Mouse (Mus musculus): ENCODE results near the gene Pid1. TPM values are rescaled to one million over a fixed set of nuclear protein-coding genes. Genes with fewer than 3 reads are reported as not detected.

Pid1 gene
- polyA plus RNA-seq, 1 experiment from 2014 or later: 26.0 TPM

DNA sequence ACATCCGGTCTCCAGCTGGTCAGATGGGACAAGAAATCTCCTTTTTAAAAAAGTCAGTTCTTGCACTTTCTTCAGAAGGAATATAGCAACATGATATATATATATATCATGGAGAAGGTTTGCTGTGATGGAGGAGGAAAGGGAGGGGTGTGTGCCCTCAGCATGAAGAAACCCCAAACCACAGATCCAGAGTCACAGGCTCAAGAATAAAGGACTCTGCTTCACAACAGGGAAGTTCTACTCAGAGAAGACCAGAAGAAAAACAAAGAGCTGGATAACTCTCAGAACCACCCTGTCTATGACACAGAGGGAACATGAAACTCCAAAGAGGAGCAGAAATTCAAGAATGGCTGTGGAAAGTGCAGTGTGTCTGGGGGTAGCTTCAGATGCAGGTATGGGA, 113.2 kb downstream of the Pid1 start:
- 89% methylated on average over 1 of the region's 1 CpGs for WGBS
- ATAC-seq (replicated peaks; ENCODE audit: insufficient number of reproducible peaks, low FRiP score, low TSS enrichment, low read depth): no peak
- no peak for DNase-seq (ENCODE audit: low spot score)

DNA sequence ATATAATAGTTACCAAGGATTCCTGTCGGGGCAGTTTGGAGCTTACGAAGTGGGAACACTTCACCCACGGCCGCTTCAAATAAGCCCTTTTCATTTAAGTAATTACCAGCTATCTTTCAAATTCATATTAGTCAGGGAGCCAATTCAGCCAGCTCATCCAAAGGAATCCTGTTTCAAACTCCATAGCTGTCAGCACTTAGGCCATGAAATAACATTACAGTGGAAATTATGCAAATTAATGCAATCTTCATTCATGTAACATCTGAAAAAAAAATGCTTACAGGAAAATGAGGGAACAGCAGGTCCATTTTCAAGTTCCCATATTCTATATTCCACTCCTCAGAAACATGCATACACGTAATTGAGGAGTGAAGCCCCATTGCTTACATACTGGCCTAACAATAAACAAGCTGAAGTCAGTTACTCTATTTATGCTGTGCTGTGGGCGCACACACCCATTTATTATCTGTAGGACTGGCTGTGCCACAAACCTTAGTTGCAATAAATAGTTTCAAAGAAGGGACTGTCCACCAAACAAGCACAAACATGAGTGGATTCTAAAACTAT, 114.1 kb downstream of the Pid1 start:
- H3K4me2 ChIP-seq (ENCODE audit: low read depth, low read length): no peak overlapping the region
- H3K36me3 ChIP-seq (replicated peaks; ENCODE audit: control insufficient read depth, insufficient read depth, low read depth, low read length): no peaks in the 10 kb centered on the region
- H3K27ac ChIP-seq (replicated peaks; ENCODE audit: low read depth, low read length): no peak overlapping the region
- DNase-seq (ENCODE audit: low spot score) (no peak), ATAC-seq (replicated peaks; ENCODE audit: insufficient number of reproducible peaks, low FRiP score, low TSS enrichment, low read depth) (no peak)
- 79% methylated on average over 6 of the region's 6 CpGs for WGBS
- H3K4me3 ChIP-seq (ENCODE audit: low read depth, low read length): no peak overlapping the region
- H3K4me1 ChIP-seq (ENCODE audit: control insufficient read depth, insufficient read depth, low read length): no peaks in the 10 kb centered on the region
- no peaks in the 10 kb centered on the region for H3K27me3 ChIP-seq (ENCODE audit: control insufficient read depth, insufficient read depth, low read length)
- H3K9me3 ChIP-seq (replicated peaks; ENCODE audit: control insufficient read depth, low read length): no peaks in the 10 kb centered on the region
- H3K9ac ChIP-seq (replicated peaks; ENCODE audit: low read length): no peak overlapping the region

More for the DNA sequence above, 113.2 kb downstream of the Pid1 start:
- no peaks in the 10 kb centered on the region for H3K27me3 ChIP-seq (ENCODE audit: control insufficient read depth, insufficient read depth, low read length)
- H3K4me2 ChIP-seq (ENCODE audit: low read depth, low read length): no peak overlapping the region
- H3K4me1 ChIP-seq (ENCODE audit: control insufficient read depth, insufficient read depth, low read length): no peaks in the 10 kb centered on the region
- no peaks in the 10 kb centered on the region for H3K36me3 ChIP-seq (replicated peaks; ENCODE audit: control insufficient read depth, insufficient read depth, low read depth, low read length)
- no peak overlapping the region for H3K27ac ChIP-seq (replicated peaks; ENCODE audit: low read depth, low read length)
- no peak overlapping the region for H3K9ac ChIP-seq (replicated peaks; ENCODE audit: low read length)
- no peak overlapping the region for H3K4me3 ChIP-seq (ENCODE audit: low read depth, low read length)
- H3K9me3 ChIP-seq (replicated peaks; ENCODE audit: control insufficient read depth, low read length): no peaks in the 10 kb centered on the region

DNA sequence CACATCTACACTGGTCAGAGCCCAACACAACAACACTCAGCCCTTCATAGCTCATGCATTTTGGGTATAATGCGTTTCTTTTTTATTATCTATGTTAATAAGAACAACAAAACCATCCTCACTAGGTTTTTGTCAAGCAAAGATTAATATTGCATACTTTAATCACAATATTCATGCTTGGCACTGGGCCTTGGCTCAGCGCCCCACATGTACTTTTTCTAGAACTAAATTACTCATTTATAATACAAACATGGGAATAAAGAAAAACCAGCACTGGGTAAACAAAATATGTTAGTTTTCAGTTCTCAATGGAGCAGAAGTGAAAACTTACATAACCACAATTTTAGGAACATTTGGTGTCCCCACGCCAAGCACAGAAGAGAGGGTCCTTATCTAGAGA, 116.9 kb downstream of the Pid1 start:
- no peak overlapping the region for H3K4me3 ChIP-seq (ENCODE audit: low read depth, low read length)
- WGBS: 87% methylated on average over 3 of the region's 3 CpGs
- no peaks in the 10 kb centered on the region for H3K27me3 ChIP-seq (ENCODE audit: control insufficient read depth, insufficient read depth, low read length)
- no peaks in the 10 kb centered on the region for H3K36me3 ChIP-seq (replicated peaks; ENCODE audit: control insufficient read depth, insufficient read depth, low read depth, low read length)
- no peak for DNase-seq (ENCODE audit: low spot score)
- H3K9me3 ChIP-seq (replicated peaks; ENCODE audit: control insufficient read depth, low read length): no peaks in the 10 kb centered on the region
- no peaks in the 10 kb centered on the region for H3K4me1 ChIP-seq (ENCODE audit: control insufficient read depth, insufficient read depth, low read length)
- H3K9ac ChIP-seq (replicated peaks; ENCODE audit: low read length): no peak overlapping the region
- no peak for ATAC-seq (replicated peaks; ENCODE audit: insufficient number of reproducible peaks, low FRiP score, low TSS enrichment, low read depth)
- H3K27ac ChIP-seq (replicated peaks; ENCODE audit: low read depth, low read length): no peak overlapping the region
- H3K4me2 ChIP-seq (ENCODE audit: low read depth, low read length): no peak overlapping the region

DNA sequence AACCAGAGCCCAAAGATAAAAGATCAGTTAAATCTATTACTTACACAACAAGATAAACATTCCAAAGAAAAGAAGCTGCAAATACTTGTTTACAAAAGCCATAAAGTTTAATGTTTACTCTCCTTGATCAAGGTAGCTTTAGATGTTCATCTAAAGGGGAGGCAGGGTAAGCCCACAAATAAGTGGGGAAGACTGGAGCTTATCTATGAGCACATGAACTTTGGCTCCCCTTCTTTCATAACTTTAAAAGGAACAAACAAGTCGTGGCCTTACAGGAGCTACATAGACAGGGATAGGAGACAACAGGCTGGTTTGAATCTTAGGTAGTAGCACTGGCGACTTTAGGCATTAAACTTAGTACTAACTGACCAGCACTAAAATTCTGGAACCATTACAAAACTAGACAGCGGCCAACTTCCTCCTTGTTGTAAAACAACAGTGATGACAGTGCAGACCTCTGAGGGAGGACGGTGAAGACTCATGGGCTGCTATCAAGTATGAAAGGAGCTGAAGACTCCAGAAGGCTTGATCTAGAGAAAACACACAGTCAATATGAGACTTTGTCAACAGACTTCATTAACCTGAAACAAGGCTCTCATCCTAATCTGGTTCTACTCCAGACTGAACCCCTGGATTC, 122.7 kb downstream of the Pid1 start:
- H3K9ac ChIP-seq (replicated peaks; ENCODE audit: low read length): no peak overlapping the region
- H3K4me3 ChIP-seq (ENCODE audit: low read depth, low read length): no peak overlapping the region
- H3K9me3 ChIP-seq (replicated peaks; ENCODE audit: control insufficient read depth, low read length): no peaks in the 10 kb centered on the region
- WGBS: 91% methylated on average over 4 of the region's 4 CpGs
- H3K36me3 ChIP-seq (replicated peaks; ENCODE audit: control insufficient read depth, insufficient read depth, low read depth, low read length): no peaks in the 10 kb centered on the region
- ATAC-seq (replicated peaks; ENCODE audit: insufficient number of reproducible peaks, low FRiP score, low TSS enrichment, low read depth) (no peak), DNase-seq (ENCODE audit: low spot score) (no peak)
- H3K4me1 ChIP-seq (ENCODE audit: control insufficient read depth, insufficient read depth, low read length): no peaks in the 10 kb centered on the region
- no peak overlapping the region for H3K4me2 ChIP-seq (ENCODE audit: low read depth, low read length)
- H3K27me3 ChIP-seq (ENCODE audit: control insufficient read depth, insufficient read depth, low read length): no peaks in the 10 kb centered on the region
- H3K27ac ChIP-seq (replicated peaks; ENCODE audit: low read depth, low read length): no peak overlapping the region

DNA sequence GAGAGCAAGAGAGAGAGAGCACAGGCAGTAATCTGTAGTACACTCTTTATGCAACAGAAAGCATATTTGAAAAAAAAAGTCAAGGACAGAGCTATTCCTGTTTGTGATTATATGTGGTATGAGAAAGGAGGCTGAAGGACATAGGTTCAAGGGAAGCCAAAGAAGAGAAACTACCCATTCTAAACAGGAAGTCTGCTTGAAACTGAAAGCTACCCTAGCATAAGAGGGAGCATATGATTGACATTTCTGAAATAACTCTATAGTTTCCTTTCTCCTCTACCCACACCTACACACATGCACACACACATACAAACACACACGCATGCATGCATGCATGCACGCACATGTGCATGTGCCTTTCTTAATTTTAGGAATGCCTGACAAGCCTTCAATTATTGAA, 123.8 kb downstream of the Pid1 start:
- DNase-seq (ENCODE audit: low spot score) (no peak), ATAC-seq (replicated peaks; ENCODE audit: insufficient number of reproducible peaks, low FRiP score, low TSS enrichment, low read depth) (no peak)
- no peaks in the 10 kb centered on the region for H3K27me3 ChIP-seq (ENCODE audit: control insufficient read depth, insufficient read depth, low read length)
- no peaks in the 10 kb centered on the region for H3K36me3 ChIP-seq (replicated peaks; ENCODE audit: control insufficient read depth, insufficient read depth, low read depth, low read length)
- H3K9me3 ChIP-seq (replicated peaks; ENCODE audit: control insufficient read depth, low read length): no peaks in the 10 kb centered on the region
- H3K9ac ChIP-seq (replicated peaks; ENCODE audit: low read length): no peak overlapping the region
- no peak overlapping the region for H3K27ac ChIP-seq (replicated peaks; ENCODE audit: low read depth, low read length)
- no peak overlapping the region for H3K4me2 ChIP-seq (ENCODE audit: low read depth, low read length)
- no peaks in the 10 kb centered on the region for H3K4me1 ChIP-seq (ENCODE audit: control insufficient read depth, insufficient read depth, low read length)
- no peak overlapping the region for H3K4me3 ChIP-seq (ENCODE audit: low read depth, low read length)
- 87% methylated on average over 2 of the region's 2 CpGs for whole genome bisulfite sequencing

DNA sequence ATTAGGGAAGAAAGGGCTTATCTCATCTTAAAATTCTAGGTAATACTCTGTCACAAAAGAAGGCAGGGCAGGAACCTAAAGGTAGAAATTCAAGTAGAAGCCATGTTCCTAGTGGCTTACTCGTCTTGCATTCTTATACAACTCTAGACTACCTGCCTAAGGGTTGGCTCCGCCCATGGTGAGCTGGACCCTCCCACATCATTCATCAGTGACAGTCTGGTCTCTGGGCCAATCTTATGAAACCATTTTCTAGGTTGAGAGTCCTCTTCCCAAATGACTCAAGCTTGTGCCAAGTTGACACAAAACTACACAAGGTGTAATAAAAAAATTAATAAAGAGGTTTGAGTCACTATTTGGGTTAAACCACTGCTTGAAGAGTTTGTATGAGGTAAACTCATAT, 133.5 kb downstream of the Pid1 start:
- DNase-seq (ENCODE audit: low spot score): no peak
- 82% methylated on average over 2 of the region's 2 CpGs for WGBS
- Histone ChIP-seq H3K4me2 (ENCODE audit: low read depth, low read length) (no peak overlapping the region), H3K4me1 (ENCODE audit: control insufficient read depth, insufficient read depth, low read length) (no peaks in the 10 kb centered on the region), H3K36me3 (replicated peaks; ENCODE audit: control insufficient read depth, insufficient read depth, low read depth, low read length) (no peaks in the 10 kb centered on the region), H3K27me3 (ENCODE audit: control insufficient read depth, insufficient read depth, low read length) (no peaks in the 10 kb centered on the region), H3K9ac (replicated peaks; ENCODE audit: low read length) (no peak overlapping the region), H3K4me3 (ENCODE audit: low read depth, low read length) (no peak overlapping the region), H3K27ac (replicated peaks; ENCODE audit: low read depth, low read length) (no peak overlapping the region), H3K9me3 (replicated peaks; ENCODE audit: control insufficient read depth, low read length) (no peaks in the 10 kb centered on the region)
- no peak for ATAC-seq (replicated peaks; ENCODE audit: insufficient number of reproducible peaks, low FRiP score, low TSS enrichment, low read depth)

DNA sequence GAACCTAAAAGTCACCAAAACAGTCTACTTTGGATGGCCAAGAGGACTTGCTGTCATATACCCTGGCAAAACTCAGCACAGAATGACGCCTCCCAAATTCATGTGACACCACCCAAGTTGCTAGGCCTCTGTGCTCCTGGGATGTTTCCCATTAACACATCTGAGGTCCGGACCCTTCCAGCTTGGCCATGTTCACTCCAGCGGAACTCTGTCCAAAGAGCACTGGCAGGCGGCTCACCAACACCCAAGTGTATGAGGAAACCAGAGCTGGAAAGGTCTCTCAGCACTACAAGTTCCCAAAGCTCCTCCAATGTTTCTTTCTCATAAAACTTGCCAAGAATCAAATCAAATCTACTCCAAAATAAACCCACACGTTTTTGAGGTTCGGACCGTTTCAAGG, 138.4 kb downstream of the Pid1 start:
- ATAC-seq (replicated peaks; ENCODE audit: insufficient number of reproducible peaks, low FRiP score, low TSS enrichment, low read depth) (no peak), DNase-seq (ENCODE audit: low spot score) (no peak)
- Histone ChIP-seq H3K9me3 (replicated peaks; ENCODE audit: control insufficient read depth, low read length) (no peaks in the 10 kb centered on the region), H3K27me3 (ENCODE audit: control insufficient read depth, insufficient read depth, low read length) (no peaks in the 10 kb centered on the region), H3K4me2 (ENCODE audit: low read depth, low read length) (no peak overlapping the region), H3K9ac (replicated peaks; ENCODE audit: low read length) (no peak overlapping the region), H3K4me1 (ENCODE audit: control insufficient read depth, insufficient read depth, low read length) (no peaks in the 10 kb centered on the region), H3K36me3 (replicated peaks; ENCODE audit: control insufficient read depth, insufficient read depth, low read depth, low read length) (no peaks in the 10 kb centered on the region), H3K4me3 (ENCODE audit: low read depth, low read length) (no peak overlapping the region), H3K27ac (replicated peaks; ENCODE audit: low read depth, low read length) (no peak overlapping the region)
- 90% methylated on average over 7 of the region's 7 CpGs for WGBS

DNA sequence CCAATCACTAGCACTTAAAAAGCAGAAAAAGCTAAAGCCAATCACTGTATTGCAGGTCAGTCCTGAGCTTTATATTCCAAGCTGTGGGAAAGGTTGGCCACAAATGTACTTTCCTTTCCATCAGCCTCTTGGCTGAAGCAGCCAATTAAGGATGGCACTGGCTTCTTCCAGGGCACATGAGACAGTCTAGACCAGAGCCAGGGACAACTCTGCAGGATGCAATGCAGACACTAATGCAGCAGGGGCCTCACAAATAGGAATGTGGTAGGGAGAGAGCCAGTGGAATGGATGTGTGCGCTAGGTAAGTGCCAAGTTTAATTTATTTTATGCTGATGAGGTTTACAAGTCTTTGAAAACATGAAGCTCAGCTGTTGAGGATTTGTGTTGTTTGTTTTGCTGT, 141.9 kb downstream of the Pid1 start:
- ATAC-seq (replicated peaks; ENCODE audit: insufficient number of reproducible peaks, low FRiP score, low TSS enrichment, low read depth): no peak

More for the DNA sequence above, 141.9 kb downstream of the Pid1 start:
- Histone ChIP-seq H3K36me3 (replicated peaks; ENCODE audit: control insufficient read depth, insufficient read depth, low read depth, low read length) (no peaks in the 10 kb centered on the region), H3K4me1 (ENCODE audit: control insufficient read depth, insufficient read depth, low read length) (no peaks in the 10 kb centered on the region), H3K9ac (replicated peaks; ENCODE audit: low read length) (no peak overlapping the region), H3K27ac (replicated peaks; ENCODE audit: low read depth, low read length) (no peak overlapping the region), H3K27me3 (ENCODE audit: control insufficient read depth, insufficient read depth, low read length) (no peaks in the 10 kb centered on the region), H3K4me3 (ENCODE audit: low read depth, low read length) (no peak overlapping the region), H3K4me2 (ENCODE audit: low read depth, low read length) (no peak overlapping the region), H3K9me3 (replicated peaks; ENCODE audit: control insufficient read depth, low read length) (no peaks in the 10 kb centered on the region)
- 74% methylated on average over 1 of the region's 1 CpGs for WGBS
- DNase-seq (ENCODE audit: low spot score): no peak

All from embryonic facial prominence, embryonic 11.5 days (tissue).